In genomic region chr1:131470597-131470996, GRCm38 (mm10) we compare ENCODE assay signal across 24 mouse cellular contexts. TPM values are rescaled to one million over a fixed set of nuclear protein-coding genes. Genes with fewer than 3 reads are reported as not detected.
DNase-seq lines count a peak whose midpoint lies in the region; ATAC-seq and TF ChIP-seq lines count a peak whose summit lies in the region.
"Had no signal": no experiment of that assay in that cellular context is flagged by ENCODE, and none has a peak within 500 bp of the region (broad histone marks: within the 10 kb centered on the region; RNA-seq: fewer than 3 reads in every experiment).

No protein-coding gene starts in this region.

- TF ChIP-seq POLR2A in lung, adult 2 months (IDR thresholded peaks at IDR 0.05; ENCODE audit: borderline replicate concordance, extremely low read depth, low read depth, low read length): no peak

- H3K27me3 ChIP-seq in G1E (ENCODE audit: insufficient read depth, low read length): no peaks in the 10 kb centered on the region
- H3K27me3 ChIP-seq: heart, embryonic 15.5 days; stomach, embryonic 15.5 days had no signal

- peak; percentile 45; the same call in 1 of the 2 replicates for ATAC-seq in G1E (ENCODE audit: extremely low read depth, insufficient number of reproducible peaks, low FRiP score, poor library complexity, severe bottlenecking)
- peak; percentile 67 for ATAC-seq in common myeloid progenitor, adult 5-6 weeks (replicated peaks; ENCODE audit: low read depth, poor library complexity, severe bottlenecking)
- ATAC-seq in neutrophil, adult 5-6 weeks (ENCODE audit: extremely low read depth, insufficient number of reproducible peaks, low FRiP score, poor library complexity, severe bottlenecking): peak; percentile 80

- no peak overlapping the region for H3K4me3 ChIP-seq in lung, adult 2 months (replicated peaks; ENCODE audit: extremely low read depth, low read depth, low read length)
- H3K4me3 ChIP-seq in G1E (ENCODE audit: low read depth, low read length): no peak overlapping the region
- H3K4me3 ChIP-seq: heart, adult 2 months; heart, embryonic 15.5 days; hindbrain, embryonic 10.5 days; layer of hippocampus, adult 2 months; stomach, embryonic 15.5 days had no signal

- WGBS in lung, adult 2 months: 60% methylated on average over 1 of the region's 1 CpGs

- peak; percentile 21 for DNase-seq in lung, postnatal 36 days
- no peak for DNase-seq in lung, adult 2 months
- no peak for DNase-seq in G1E (ENCODE audit: low spot score)
- DNase-seq in spleen, postnatal 36 days (ENCODE audit: low spot score in 2 of 2): no peak
- no peak for DNase-seq in right cerebral cortex, postnatal 14 days
- no peak for DNase-seq in spleen, adult 12 weeks (ENCODE audit: low spot score)
- DNase-seq: adrenal gland, postnatal 10 days; cerebellum, adult 11 months; cerebellum, postnatal 10 days; embryo, embryonic 11 days; gastrocnemius, postnatal 14 days; heart, adult 2 months; kidney, adult 11 months; kidney, postnatal 14 days; left cerebral cortex, postnatal 4 days; right cerebral cortex, adult 18-20 months; spleen, adult 18-20 months; thymus, adult 18-20 months had no signal

- TF ChIP-seq CTCF in lung, adult 2 months (IDR thresholded peaks at IDR 0.05; ENCODE audit: insufficient read depth, low read length): no peak
- TF ChIP-seq CTCF in G1E (IDR thresholded peaks at IDR 0.05; ENCODE audit: low read depth, low read length): no peak

- peaks cover 6% of the 10 kb centered on the region; the same call in 1 of the 2 replicates for H3K4me1 ChIP-seq in lung, adult 2 months (ENCODE audit: control insufficient read depth, insufficient read depth, low read length)
- peaks cover 18% of the 10 kb centered on the region for H3K4me1 ChIP-seq in G1E (ENCODE audit: insufficient read depth, low read depth, low read length)
- H3K4me1 ChIP-seq: hindbrain, embryonic 10.5 days; stomach, embryonic 15.5 days had no signal

- H3K9me3 ChIP-seq in G1E (replicated peaks): no peaks in the 10 kb centered on the region
- H3K9me3 ChIP-seq: heart, embryonic 15.5 days; hindbrain, embryonic 10.5 days; stomach, embryonic 15.5 days had no signal

- H3K36me3 ChIP-seq in G1E (replicated peaks): peaks cover 2% of the 10 kb centered on the region
- H3K36me3 ChIP-seq: heart, embryonic 15.5 days; hindbrain, embryonic 10.5 days; stomach, embryonic 15.5 days had no signal

RNA-seq across cellular contexts. Expression of gene Srgap2, which starts 56.6 kb away (rescaled TPM):
- polyA plus RNA-seq in lung, adult 2 months (2012; rRNA removed): 25.6 and 34.8 TPM in 2 replicates
- total RNA-seq in G1E (2014; fragmentation: Nextera tagmentation): 129 and 135 TPM in 2 replicates
- 25.2 and 27.9 TPM in 2 replicates for total RNA-seq in G1E (2017)
- polyA plus RNA-seq in G1E (2012): 21.0 and 32.5 TPM in 2 replicates
- 11.4 and 14.6 TPM in 2 replicates for total RNA-seq in common myeloid progenitor, adult 5-6 weeks (2017)
- 15.3 and 19.4 TPM in 2 replicates for total RNA-seq in neutrophil, adult 5-6 weeks (2017)

RNA-seq across cellular contexts. Expression of gene Fam72a, which starts 57.1 kb away (rescaled TPM):
- polyA plus RNA-seq in lung, adult 2 months (2012; rRNA removed): 0.20 and 0.38 TPM in 2 replicates
- total RNA-seq in G1E (2014; fragmentation: Nextera tagmentation): 9.0 and 10.8 TPM in 2 replicates
- 6.2 and 6.5 TPM in 2 replicates for total RNA-seq in G1E (2017)
- polyA plus RNA-seq in G1E (2012): 2.6 and 3.2 TPM in 2 replicates
- total RNA-seq in common myeloid progenitor, adult 5-6 weeks (2017): 3.3 and 5.8 TPM in 2 replicates
- 0.35 TPM in 1 of 2 replicates, not detected in the other for total RNA-seq in neutrophil, adult 5-6 weeks (2017)
